Mouse (Mus musculus) heart, postnatal 36 days (tissue): ENCODE measurements around the gene Lrch1. TPM values are rescaled to one million over a fixed set of nuclear protein-coding genes. Genes with fewer than 3 reads are reported as not detected.

Experiments
- DNase-seq, 2 experiments: peaks; one replicate each; pipeline ENCODE4 v3.0.0; 2021 to 2022
- intact Hi-C: fragments of 180-260 bp; cut with DNase I; formaldehyde crosslinking; loops from one replicate; pipeline ENCODE4 v1.15.1; 2025
- total RNA-seq, 2 experiments: library from RNA; stranded (reverse); gene quantifications; 2 replicates each; pipeline ENCODE4 v1.2.3; 2021

The Lrch1 gene
- total RNA-seq, 2 experiments from 2014 or later = 16.2 to 17.5 TPM

DNA sequence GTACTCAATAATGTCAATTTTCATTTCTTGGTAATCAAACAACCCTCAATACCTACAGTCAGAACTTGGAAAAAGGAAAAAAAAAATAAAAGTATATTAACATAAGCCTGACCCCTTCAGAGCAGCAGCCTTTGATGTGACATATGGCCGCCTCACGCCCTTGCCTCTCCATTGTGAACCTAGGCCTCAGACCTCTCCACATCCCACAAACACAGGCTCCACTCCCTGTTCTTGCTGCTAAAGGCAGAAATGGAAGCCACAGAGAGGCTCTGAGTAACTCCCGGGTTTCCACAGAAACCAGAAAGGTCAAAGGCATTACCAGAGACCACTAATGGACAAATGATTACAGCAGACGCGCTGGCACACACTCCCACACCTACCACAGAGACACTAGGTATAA lies 116.6 kb downstream of the Lrch1 start:
- intact Hi-C loops = no loop called here
- no peak for DNase-seq

DNA sequence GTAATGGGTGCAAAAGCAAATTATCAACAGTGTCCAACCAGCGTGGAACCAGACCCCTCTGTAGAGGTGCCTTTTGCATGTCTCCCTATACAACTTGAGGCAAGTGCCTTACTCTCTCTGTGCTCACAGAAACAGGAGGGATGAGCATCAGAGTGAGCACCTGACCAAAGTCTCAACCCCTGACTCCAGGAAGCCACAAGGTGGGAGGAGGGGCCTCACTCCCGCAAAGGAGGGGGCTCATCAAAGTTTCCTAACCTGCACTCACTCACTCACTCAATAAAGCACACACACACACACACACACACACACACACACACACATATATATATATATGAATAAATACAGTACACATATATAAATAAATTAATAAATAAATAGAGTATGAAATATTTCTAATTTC lies 117.1 kb downstream of the Lrch1 start:
- DNase-seq = no peak
- intact Hi-C loops = no loop called here

DNA sequence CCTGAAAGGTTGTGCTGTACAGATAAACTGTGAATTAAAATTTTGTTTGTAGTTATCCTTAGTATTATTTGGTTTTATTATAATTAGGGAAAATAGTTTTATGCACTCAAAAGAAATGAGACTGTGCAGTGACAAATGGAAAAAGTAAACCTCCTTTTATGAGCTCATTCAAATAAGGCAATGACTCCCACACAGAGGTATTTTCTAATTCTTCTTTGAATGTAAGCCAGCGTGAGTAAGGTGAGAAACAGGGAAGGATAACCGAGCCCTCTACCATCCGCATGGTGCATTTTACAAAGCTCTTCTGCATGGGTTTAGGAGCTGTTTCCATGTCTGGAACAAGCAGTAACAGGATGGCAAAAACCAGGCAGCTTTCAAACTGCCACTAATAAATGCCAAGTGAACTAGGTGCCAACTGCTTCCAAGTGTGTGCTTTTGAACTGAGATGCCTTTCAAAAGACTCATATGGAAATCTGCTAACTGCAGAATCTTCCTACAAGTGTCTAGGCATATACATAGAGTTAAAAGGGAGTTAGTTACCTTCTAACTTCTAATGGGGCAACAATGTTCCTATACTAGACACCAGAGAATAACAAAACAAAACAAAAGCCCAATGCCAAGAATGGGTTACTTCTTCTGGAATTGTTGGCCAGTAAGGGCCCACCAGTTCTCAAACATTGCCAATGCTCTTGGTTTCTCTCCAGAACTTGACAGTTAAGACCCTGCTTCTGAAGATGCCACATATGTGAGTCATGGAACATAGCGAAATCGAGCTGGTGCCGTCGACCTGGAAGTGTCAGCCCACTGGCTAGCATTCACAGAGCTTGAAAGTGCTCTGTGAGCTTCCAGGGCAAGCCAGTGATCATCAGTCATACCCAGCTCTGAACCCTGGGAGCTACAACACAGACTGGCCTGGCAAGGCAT lies 124.7 kb downstream of the Lrch1 start:
- intact Hi-C loops = no loop called here
- no peak for DNase-seq

DNA sequence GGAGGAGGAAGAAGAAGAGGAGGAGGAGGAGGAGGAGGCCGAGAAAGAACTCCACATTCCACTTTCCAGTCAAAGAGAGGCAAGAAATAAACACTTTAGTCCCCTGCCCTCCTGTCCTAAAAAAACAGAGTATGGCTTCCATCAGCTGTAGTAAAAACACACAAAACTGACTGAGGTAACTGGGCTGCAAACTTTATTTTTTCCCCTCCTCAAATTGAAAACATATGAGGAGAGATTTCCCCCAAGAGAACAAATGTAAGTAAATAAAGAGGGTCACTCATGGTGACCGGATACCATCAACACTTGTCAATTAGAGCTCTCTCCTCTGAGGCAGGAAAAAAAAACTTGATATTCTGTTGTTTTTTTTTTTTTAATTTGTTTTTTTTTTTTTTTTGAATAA lies 125.6 kb downstream of the Lrch1 start:
- no peak for DNase-seq
- intact Hi-C loops = no loop called here

DNA sequence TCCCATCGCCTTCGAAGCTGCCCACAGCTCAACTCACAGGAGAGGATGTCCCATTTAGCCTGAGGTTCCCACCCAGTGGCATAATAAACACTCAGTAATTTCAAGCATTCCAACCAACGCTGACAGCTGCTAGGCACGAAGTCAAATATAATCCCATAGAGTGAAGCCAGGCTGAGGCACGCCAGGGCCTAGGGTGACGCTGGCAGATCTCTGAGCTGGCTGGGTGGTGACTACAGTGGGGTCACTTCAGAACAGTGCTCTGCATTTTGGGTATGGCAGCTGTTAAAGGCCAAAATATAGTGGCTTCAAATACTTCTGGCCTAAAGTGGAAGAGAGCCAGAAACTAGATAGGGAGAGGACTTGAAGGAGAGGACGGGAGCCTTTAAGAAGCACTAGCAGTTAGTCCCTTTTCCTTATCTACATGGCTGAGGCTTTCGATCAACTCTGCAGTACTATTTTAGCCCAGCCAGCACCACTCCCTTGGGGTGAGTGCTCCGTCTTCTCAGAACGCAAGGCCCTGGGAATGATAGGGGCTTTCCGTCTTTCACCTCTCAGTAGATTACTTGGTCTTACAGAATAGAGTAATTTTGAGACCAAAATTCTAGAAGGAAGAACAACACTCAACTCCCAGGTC lies 127.4 kb downstream of the Lrch1 start:
- intact Hi-C loops = no loop called here

DNA sequence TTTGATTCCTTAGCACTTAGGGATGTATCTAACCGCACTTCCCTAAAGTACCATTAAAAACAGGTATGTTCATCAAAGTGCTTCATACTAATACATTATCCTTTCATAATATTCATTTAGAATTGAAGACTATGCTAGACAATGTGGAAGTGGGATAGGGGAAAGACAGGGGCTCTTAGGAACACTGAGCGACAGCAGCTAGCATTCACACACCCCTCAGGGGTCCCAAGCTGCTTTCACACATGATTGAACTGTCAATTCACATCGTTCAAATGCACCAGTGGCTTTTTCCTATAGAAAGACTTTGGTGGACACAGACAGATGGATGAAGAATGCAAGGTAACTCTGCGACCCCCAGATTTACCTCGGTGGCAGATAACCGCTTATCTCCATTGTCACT lies 131.0 kb downstream of the Lrch1 start:
- no peak for DNase-seq
- intact Hi-C loops = no loop called here

More for the DNA sequence above, 127.4 kb downstream of the Lrch1 start:
- peak; percentile 24 to 41 for DNase-seq

DNA sequence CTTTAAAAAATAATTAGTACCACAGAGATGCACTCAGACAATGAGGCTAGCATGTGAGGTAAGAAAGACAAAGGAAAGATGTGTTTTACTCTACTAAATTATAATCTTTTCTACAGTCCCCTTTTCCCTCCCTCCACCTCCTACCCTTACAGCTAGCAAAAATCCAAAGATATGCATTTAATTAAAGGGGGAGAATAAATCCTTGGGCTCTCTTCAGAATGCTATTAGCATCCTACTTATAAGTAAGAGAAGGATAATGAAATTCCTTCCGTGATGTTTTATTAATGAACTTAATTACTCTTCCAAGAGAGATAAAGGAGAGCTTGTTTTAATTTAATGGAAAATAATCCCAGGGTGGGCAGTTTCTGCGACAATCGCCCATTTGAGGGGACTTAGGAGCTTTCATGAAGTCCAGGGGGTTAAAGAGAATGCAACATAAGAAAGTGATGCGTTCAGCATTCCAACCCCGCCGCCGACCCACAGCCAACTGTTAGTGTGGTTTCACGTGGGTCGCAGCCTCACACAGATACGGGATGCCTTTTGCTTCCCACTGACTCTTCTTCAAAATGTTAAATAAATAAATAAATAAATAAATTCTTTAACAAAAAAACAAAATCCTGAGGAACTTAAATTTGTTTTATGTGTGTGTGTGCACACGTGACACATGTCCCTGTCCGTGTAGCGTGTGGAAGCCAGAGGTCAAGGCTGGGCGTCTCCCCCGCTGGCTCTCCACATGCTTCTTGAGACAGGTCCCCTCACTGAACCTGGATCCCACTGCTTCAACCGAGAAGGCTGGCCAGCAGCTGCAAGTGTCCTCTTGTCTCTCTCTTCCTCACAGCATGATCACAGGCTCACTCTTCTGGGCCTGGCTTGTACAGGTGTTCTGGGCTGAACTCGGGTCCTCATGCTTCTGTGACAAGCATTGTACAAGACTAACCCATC lies 132.6 kb downstream of the Lrch1 start:
- no peak for DNase-seq
- intact Hi-C loops = no loop called here

DNA sequence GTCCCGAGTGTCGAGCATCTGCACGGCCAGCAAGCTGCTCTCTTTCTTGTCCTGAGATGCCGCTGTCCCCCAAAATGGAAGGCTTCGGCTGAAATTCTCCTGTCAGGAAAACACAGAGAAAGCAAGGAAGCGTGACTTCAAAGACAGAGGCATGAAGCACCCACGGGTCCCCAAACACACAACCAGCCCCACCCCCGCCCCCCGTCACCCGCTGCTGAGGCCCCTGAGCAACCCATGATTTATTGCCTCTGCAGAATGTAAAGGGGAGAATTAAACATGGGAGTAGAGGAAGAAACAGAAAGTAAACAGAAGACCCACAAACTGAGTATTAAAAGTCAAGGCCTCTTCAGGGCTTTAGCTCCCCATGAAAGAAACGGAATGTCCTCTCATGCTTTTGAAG lies 136.1 kb downstream of the Lrch1 start:
- intact Hi-C loops = no loop called here
- no peak for DNase-seq

DNA sequence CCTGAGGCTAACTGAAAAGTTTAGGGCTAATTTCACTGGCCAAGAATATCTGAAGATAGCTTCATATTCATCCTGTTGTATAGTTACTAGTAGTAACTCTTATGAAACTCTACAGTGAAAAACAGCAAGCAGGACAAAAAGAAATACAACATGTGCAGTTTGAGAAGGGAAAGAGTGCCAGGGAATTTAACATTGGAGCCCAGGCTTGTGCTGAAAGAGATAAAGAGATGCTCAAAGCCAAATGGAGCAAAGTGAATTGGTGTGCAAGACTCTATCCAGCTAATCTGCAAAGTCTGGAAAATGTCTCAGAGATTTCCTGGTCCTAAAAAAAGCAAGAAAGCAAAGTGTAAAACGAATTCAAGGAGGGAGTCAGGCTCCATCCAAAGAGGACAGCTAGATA lies 145.7 kb downstream of the Lrch1 start:
- intact Hi-C loops = no loop called here
- DNase-seq = no peak

DNA sequence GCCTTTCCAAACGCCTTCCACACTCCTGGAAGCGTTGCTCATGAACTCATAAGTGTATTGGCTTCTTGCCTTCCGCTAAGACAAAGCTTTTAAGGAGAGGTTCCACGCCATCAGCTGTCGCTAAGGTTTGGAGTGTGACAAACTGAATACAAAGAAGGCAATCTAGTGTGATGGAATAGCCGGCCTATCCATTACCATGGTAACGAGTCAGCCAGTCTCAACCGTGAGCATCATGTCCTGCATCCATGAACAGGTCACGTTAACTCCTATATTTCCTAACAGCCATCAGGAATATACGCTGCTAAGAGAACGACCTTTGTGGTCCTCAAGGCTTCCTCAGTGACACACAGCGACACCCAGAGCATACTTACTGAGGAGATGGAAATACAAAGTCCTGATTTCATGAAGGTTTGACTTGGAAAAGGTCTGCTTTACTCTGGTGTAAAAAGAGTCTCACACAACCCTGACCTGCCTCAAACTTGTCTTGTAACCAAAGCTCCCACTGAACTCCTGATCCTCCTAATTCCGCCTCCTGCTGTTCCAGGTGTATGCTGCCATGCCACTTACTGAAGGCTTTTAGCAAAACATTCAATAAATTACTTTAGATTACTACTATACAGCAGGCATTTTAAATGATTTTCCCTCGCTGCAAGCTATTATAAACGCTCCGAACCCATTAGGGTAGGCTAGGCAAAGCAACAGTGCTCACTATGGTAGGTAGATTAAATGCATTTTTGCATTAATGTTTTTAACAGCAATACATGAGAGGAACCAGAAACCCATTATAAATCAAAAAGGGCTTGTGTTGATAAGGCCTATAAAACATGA lies 149.4 kb downstream of the Lrch1 start:
- intact Hi-C loops = no loop called here
- no peak for DNase-seq

DNA sequence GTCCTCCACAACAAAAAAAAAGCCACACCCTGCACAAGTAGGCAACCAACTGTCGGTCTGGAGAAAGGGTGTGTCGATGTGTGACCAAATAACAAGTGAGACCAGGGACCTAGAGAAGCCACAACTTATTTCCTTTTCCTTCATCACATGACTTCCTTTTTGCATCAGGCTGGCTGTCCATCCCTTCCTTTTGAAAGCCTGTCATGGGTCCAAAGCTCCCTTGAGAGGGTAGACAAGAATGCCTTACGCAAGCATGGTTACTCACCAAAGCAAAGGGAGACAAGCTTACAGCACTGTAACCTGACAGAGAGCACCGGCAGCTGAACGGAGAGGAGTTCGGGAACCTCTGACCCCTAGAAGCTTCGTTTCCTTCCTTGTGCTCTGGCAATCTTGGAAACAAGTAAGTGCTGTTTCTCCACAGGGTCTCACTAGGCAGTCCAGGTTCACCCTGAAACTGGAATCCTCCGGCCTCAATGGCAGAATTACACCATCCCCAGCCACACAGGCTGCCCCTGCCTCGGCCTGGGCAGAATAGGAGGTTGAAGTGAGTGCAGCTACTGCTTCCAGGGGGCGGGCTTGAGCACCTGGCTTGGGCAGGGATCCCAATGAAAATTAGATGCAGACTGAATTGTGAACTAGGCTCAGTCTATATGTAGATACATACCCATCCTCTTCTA lies 150.2 kb downstream of the Lrch1 start:
- intact Hi-C loops = no loop called here
- no peak for DNase-seq

DNA sequence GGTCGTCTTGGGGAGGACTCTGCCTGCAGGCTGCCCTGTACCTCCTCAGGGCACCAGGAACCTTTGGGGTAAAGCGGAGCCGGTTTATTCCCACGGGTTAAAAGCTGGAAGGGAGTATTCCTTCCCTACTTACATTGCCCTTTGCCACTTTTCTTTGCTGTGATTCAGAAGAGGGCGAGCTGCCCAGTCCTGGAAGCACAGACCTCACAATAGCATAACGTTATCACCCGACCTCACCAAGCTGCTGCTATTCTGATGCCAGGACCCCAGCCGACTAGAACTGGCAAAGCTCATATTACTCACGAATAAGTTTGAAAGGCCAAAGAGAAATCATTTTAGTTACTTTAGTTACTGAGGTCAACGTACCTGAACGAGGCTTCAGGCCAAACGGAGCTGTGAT lies 152.7 kb downstream of the Lrch1 start:
- peak; percentile 17 to 28 for DNase-seq
- intact Hi-C loops = loop anchor here (2.0 kb wide), 1 partner anchor 152 kb away; the partner anchor contains the start of gene Lrch1

DNA sequence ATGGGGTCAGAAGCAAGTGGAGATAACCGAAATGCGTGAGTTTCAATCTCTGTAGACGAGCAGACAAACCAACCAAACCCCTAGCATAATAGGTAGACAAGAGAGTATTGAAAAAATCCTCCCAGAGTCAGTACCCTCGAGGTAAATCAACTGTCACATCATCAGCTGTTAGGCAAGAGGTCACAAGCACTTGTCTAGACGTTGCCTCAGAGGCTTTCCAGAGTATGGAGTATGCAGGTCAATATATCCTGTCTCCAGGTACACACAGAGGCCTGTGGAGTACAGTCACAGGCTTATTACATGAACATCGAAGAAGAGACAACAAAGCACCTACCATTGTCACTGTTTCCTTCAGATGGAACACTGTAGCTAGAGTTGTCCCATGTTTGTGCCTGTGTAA lies 154.9 kb downstream of the Lrch1 start:
- intact Hi-C loops = loop anchor here (2.0 kb wide), 1 partner anchor 200 kb away; no protein-coding TSS in a partner anchor
- no peak for DNase-seq

DNA sequence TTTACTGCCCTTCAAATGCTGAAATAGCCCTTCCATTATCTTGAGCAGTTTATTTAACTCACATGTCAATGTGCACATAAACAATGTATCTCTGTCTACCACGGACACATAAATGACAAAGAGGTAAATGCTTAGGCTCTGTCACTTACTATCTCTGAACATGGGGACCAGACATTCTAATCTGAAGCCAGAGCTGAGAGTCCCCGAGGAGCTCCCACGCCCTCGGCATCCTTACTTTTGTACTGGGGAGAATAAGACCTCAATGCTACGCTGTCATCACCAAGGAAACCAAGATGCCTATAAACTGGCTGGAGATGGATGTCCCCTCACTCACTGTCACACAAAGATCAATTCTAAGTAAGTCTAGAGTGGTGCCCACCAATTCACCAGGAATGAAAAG lies 157.1 kb downstream of the Lrch1 start:
- no peak for DNase-seq
- intact Hi-C loops = no loop called here

DNA sequence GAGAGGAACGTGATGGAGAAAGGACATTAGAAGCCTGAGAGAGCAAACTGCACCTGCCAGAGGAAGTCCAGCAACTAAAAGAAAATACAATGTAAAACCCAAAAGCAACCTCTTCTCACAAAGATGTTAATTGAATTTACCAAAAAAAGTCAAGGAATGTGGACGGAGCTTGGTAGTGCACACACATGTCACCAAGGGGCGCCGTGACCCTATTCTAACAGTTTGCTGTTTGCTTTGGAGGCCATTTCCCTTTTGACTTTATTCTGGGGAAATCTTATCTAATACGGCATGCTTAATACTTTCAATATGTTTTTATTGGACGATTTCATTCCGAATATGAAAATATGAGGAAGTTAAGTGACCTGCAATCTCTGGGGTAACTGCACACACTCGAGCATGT lies 158.9 kb downstream of the Lrch1 start:
- intact Hi-C loops = loop anchor here (1.0 kb wide), 2 partner anchors 161 to 202 kb away; no protein-coding TSS in a partner anchor
- peak; percentile 18 to 22 for DNase-seq

DNA sequence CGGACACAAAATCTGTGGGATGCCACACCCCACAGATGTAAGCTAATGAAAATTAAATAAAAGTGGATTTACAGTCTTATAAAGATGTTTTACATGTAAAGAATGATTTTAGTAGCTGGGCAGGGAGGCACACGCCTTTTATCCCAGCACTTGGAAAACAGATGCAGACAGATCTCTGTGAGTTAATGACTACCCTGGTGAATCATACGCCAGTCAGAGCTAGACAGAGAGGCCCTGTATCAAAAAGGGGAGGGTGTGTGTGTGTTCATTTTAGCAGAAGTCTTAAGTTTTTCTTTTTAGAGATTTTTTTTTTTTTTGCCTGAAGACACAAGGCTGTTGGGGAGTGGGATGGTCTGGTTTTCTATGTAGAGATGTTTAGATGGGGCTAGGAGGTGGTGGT lies 160.0 kb downstream of the Lrch1 start:
- no peak for DNase-seq

DNA sequence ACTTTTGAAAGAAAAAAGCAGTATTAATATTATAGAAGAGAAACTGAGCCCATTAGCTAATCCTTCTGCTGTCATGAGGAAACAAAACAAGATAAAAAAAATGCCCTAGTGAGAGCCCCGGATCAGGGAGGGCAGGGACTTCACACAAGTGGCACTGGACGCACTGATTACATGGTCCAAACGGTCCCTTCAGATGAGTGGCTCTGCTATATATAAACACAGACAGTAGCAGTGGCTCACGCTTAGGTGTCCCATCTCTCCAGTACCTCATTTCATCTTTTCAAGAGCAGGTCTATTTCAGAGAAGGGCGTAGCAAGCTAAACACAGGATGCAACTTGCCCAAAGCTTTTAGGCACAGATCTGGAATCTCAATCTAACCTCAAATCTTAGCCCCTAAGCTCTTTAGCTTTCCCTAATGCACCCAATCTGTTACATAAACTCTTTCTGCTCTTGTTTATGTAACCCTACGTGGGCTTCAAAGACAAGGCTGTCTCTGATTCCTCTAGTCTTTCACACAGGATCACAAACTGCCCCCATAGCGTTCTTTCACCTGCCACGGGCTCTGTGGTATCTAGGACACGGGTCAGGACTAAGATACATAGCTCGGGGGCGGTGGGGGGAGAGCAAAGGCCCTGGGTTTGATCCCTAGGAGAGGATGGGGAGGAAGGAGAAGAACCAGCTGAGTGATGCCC lies 163.3 kb downstream of the Lrch1 start:
- intact Hi-C loops = no loop called here
- DNase-seq = no peak

More for the DNA sequence above, 160.0 kb downstream of the Lrch1 start:
- intact Hi-C loops = loop anchor here (1.0 kb wide), 2 partner anchors 162 to 203 kb away; no protein-coding TSS in a partner anchor

DNA sequence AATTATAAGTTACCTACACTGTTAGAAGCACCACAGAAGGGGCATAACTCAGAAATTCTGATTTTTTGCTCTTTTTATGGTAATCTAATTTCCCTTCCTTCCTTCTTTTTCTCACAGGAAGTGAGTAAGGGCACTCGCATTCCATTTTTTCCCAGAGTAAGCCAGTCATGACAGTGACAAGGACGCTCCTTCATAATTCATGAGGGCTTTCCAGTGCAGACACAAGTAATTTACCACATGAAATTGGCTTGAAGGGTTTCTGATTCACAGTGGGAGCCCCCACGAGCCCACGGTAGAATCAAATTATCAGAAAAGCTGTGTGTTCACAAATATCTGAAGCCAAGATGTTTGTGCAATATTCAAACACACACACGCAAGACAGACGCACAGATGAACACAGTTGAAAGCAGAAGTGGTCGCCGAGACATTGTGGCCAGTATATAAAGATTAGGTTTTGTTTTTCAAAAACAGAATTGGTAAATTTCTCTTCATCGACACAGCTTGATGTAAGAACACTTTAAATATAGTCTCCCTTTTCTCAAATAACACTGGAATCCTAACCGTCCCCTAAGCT lies 173.5 kb downstream of the Lrch1 start:
- intact Hi-C loops = no loop called here
- DNase-seq = no peak
